Mouse (Mus musculus) erythroblast, embryonic 14.5 days (primary cell): ENCODE data around the gene Chrd.

Experiments
- GATA1 ChIP-seq: IDR thresholded peaks from 2 replicates; pipeline ENCODE4 v1.6.1; 2012; ENCODE audit warnings: low read length, inconsistent platforms, mixed read lengths
- TAL1 ChIP-seq: IDR thresholded peaks from 3 replicates; pipeline ENCODE4 v1.6.1; 2012; ENCODE audit warnings: low read length, inconsistent platforms, mixed read lengths

GRCm38 (mm10) chr16:20732925-20733730 lies at the start of gene Chrd:
- TF ChIP-seq GATA1 = no peak
- no peak for TF ChIP-seq TAL1
